Mouse (Mus musculus) liver, adult 2 months (tissue): ENCODE measurements at regions not wholly inside any gene's neighbourhood (a gene's known extent, or its start where the extent isn't known, plus 50 kb on each side); places are given as distances from the start of the nearest gene placed in this dataset.

ENCODE experiments used
- CTCF ChIP-seq: fragments of 200-500 bp; IDR thresholded peaks from 2 replicates; pipeline ENCODE4 v1.5.1; 2011; ENCODE audit warnings: low read depth, low read length, control low read depth
- POLR2A ChIP-seq: fragments of 200-500 bp; IDR thresholded peaks from 2 replicates; pipeline ENCODE4 v1.6.1; 2011; ENCODE audit warnings: low read length, control low read depth; ENCODE audit not compliant: insufficient read depth; ENCODE audit errors: extremely low read depth

DNA sequence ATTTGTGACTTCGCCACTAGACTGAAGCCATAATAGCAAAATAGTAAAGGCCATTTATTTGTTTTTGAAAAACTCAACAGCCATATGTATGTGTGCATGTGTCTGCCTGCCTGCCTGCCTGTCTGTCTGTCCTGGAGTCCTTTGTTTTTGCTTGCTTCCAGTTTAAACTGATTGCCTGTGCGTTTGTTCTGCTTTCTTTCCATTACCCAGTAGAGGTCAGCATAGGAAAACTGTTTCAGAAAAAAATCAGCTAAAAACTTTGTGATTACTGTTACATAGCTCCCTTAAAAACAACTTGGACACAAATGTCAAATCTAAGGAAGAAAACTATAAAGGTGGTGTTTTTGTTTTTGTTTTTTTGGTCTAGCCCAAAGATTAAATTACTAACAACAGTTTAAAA is 52.0 kb upstream of the Slc5a7 start:
- TF ChIP-seq POLR2A (no peak), CTCF (no peak)
